Mouse (Mus musculus) heart, postnatal 0 days (tissue): ENCODE results near the gene Fam180a. TPM values are rescaled to one million over a fixed set of nuclear protein-coding genes. Genes with fewer than 3 reads are reported as not detected.
A peak's percentile ranks its signal among the peaks of the same experiment; 100 is the strongest.

Experiments
- ATAC-seq: fragments of 200-750 bp; cut with Nextera tagmentation; 2 replicates; pipeline ENCODE4 v1.8.0; 2017; ENCODE audit warnings: low read depth, moderate number of reproducible peaks, moderate library complexity; ENCODE audit not compliant: insufficient read depth
- DNase-seq: peaks from one replicate; pipeline ENCODE4 v3.0.0-alpha.2; 2016; ENCODE audit warnings: low spot score
- H3K27ac ChIP-seq: fragments of 300-500 bp; sonication (generic); 2 replicates; pipeline ENCODE4 v1.5.1; 2014; ENCODE audit warnings: low read depth, mild to moderate bottlenecking
- H3K27me3 ChIP-seq: fragments of 300-500 bp; sonication (generic); 2 replicates; pipeline ENCODE4 v1.6.1; 2014; ENCODE audit warnings: low read length, mixed read lengths; ENCODE audit not compliant: control insufficient read depth, insufficient read depth
- H3K36me3 ChIP-seq: fragments of 300-500 bp; sonication (generic); replicated peaks from 2 replicates; pipeline ENCODE4 v1.6.1; 2014; ENCODE audit warnings: low read length, mixed read lengths; ENCODE audit not compliant: control insufficient read depth, insufficient read depth
- H3K4me1 ChIP-seq: fragments of 300-500 bp; sonication (generic); 2 replicates; pipeline ENCODE4 v1.6.1; 2014; ENCODE audit warnings: antibody characterized with exemption; ENCODE audit not compliant: control insufficient read depth, insufficient read depth
- H3K4me2 ChIP-seq: fragments of 300-500 bp; sonication (generic); 2 replicates; pipeline ENCODE4 v1.6.1; 2014; ENCODE audit warnings: low read depth, mild to moderate bottlenecking, low read length, moderate library complexity
- H3K4me3 ChIP-seq: fragments of 300-500 bp; sonication (generic); 2 replicates; pipeline ENCODE4 v1.5.1; 2014; ENCODE audit warnings: low read depth, low read length
- H3K9ac ChIP-seq: fragments of 300-500 bp; sonication (generic); replicated peaks from 2 replicates; pipeline ENCODE4 v1.6.1; 2014; ENCODE audit warnings: low read depth, low read length, mixed read lengths
- H3K9me3 ChIP-seq: fragments of 300-500 bp; sonication (generic); replicated peaks from 2 replicates; pipeline ENCODE4 v1.6.1; 2016; ENCODE audit warnings: low read length; ENCODE audit not compliant: control insufficient read depth
- CTCF ChIP-seq: IDR thresholded peaks from 2 replicates; pipeline ENCODE4 v1.5.1; 2016; ENCODE audit warnings: antibody characterized with exemption, control low read depth, low read depth
- EP300 ChIP-seq: IDR thresholded peaks from 2 replicates; pipeline ENCODE4 v1.6.1; 2016; ENCODE audit warnings: antibody characterized with exemption, low read depth
- WGBS: fragments of 180-500 bp; shearing (Covaris S2); extraction: QIAGEN DNeasy Blood & Tissue Kit; methylation state at CpG from one replicate; pipeline ENCODE4 v1.1.7; 2014; 5-methylcytosine and 5-hydroxymethylcytosine counted together
- polyA plus RNA-seq: library from polyadenylated mRNA; unstranded; fragments of >200 nt; fragmentation: Nextera tagmentation; extraction: Ambion mirVana; gene quantifications from 2 replicates; pipeline ENCODE4 v1.2.1, GENCODE M21; 2015
- total RNA-seq: library from RNA; depleted of rRNA; stranded (reverse); fragments of >200 nt; gene quantifications from 2 replicates; pipeline ENCODE4 v1.2.3, GENCODE M21; 2014; ENCODE audit warnings: low replicate concordance

Fam180a gene
- total and polyA plus RNA-seq, 2 experiments from 2014 or later = 0.48 TPM; not detected in 1

DNA sequence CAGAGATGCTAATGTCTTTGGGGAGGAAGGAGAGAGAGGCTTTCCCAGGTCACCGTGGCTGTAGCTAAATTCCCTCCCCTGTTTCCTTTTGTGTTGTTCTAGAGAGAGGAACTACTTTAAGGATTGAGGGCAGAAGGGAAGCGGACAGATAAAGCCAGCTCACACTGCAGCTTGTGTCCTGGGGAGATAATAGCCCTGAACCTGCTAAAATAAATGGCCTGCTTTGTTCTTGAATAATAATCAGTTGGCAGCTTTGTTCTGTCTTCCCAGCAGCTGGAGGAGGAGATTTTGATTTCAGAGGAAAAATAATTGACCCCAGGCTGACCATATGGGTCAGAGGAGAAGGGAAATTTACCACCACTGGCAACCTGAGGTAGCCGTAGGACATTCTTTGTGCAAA, 12.7 kb upstream of the Fam180a start:
- Histone ChIP-seq H3K9me3 (no peaks in the 10 kb centered on the region), H3K4me2 (no peak overlapping the region), H3K4me3 (no peak overlapping the region), H3K9ac (no peak overlapping the region), H3K36me3 (no peaks in the 10 kb centered on the region), H3K4me1 (0 out of 2 replicates have a peak, but pooled peaks cover 3% of the 10 kb centered on the region), H3K27ac (no peak overlapping the region), H3K27me3 (no peaks in the 10 kb centered on the region)
- DNase-seq (no peak), ATAC-seq (no peak)
- 29% methylated on average over 3 of the region's 3 CpGs for WGBS
- TF ChIP-seq EP300 (no peak), CTCF (no peak)

GRCm38 (mm10) chr6:35337836-35338235, 11.9 kb upstream of the Fam180a start:
- H3K9me3 ChIP-seq = no peaks in the 10 kb centered on the region
- no peaks in the 10 kb centered on the region for H3K36me3 ChIP-seq
- TF ChIP-seq CTCF (no peak), EP300 (no peak)
- ATAC-seq (no peak), DNase-seq (no peak)
- no peaks in the 10 kb centered on the region for H3K27me3 ChIP-seq
- 76% methylated on average over 8 of the region's 8 CpGs for WGBS
- H3K27ac ChIP-seq = no peak overlapping the region
- 0 out of 2 replicates have a peak, but pooled peaks cover 3% of the 10 kb centered on the region for H3K4me1 ChIP-seq
- H3K4me3 ChIP-seq = no peak overlapping the region
- no peak overlapping the region for H3K4me2 ChIP-seq
- H3K9ac ChIP-seq = no peak overlapping the region

GRCm38 (mm10) chr6:35335452-35335851, 9.5 kb upstream of the Fam180a start:
- H3K4me2 ChIP-seq = no peak overlapping the region
- H3K27ac ChIP-seq = no peak overlapping the region
- H3K36me3 ChIP-seq = no peaks in the 10 kb centered on the region
- H3K4me1 ChIP-seq = peaks cover 10% of the 10 kb centered on the region; the same call in 1 of the 2 replicates
- ATAC-seq (no peak), DNase-seq (no peak)
- H3K27me3 ChIP-seq = no peaks in the 10 kb centered on the region
- H3K9ac ChIP-seq = no peak overlapping the region
- 53% methylated on average over 5 of the region's 5 CpGs for WGBS
- H3K4me3 ChIP-seq = no peak overlapping the region
- no peaks in the 10 kb centered on the region for H3K9me3 ChIP-seq
- TF ChIP-seq CTCF (no peak), EP300 (no peak)

DNA sequence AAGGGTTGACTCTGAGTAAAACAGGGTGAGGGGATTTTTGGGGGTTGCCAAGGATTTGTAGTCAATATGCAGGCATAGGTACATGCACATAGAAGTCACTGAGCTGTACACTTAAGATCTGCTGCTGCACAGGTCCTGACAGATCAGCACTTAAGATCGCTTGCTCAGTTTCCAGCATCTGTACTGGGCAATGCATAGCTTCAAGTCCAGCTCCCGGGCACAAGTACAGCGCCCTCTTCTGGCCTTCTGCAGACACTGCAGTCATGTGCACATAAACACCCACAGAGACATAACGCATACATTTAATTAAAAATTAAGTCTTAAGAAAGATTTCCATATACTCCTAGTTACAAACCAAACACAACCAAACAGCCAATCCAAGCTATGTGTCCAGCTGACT, 8.3 kb upstream of the Fam180a start:
- H3K4me2 ChIP-seq = no peak overlapping the region
- no peak overlapping the region for H3K9ac ChIP-seq
- no peak overlapping the region for H3K27ac ChIP-seq
- H3K36me3 ChIP-seq = no peaks in the 10 kb centered on the region
- H3K27me3 ChIP-seq = no peaks in the 10 kb centered on the region
- H3K4me3 ChIP-seq = no peak overlapping the region
- peaks cover 10% of the 10 kb centered on the region; the same call in 1 of the 2 replicates for H3K4me1 ChIP-seq
- 80% methylated on average over 4 of the region's 4 CpGs for WGBS
- DNase-seq (no peak), ATAC-seq (no peak)
- TF ChIP-seq CTCF (peak; percentile 18; the same call in 1 of the 2 replicates), EP300 (no peak)
- no peaks in the 10 kb centered on the region for H3K9me3 ChIP-seq

GRCm38 (mm10) chr6:35333632-35334031, 7.7 kb upstream of the Fam180a start:
- no peaks in the 10 kb centered on the region for H3K9me3 ChIP-seq
- H3K4me3 ChIP-seq = no peak overlapping the region
- no peak overlapping the region for H3K27ac ChIP-seq
- no peak overlapping the region for H3K9ac ChIP-seq
- no peak for TF ChIP-seq CTCF
- TF ChIP-seq EP300 = no peak
- ATAC-seq = no peak
- H3K4me2 ChIP-seq = no peak overlapping the region
- H3K36me3 ChIP-seq = no peaks in the 10 kb centered on the region
- H3K27me3 ChIP-seq = no peaks in the 10 kb centered on the region
- DNase-seq = no peak
- peaks cover 7% of the 10 kb centered on the region; the same call in 1 of the 2 replicates for H3K4me1 ChIP-seq
- 31% methylated on average over 3 of the region's 3 CpGs for WGBS

DNA sequence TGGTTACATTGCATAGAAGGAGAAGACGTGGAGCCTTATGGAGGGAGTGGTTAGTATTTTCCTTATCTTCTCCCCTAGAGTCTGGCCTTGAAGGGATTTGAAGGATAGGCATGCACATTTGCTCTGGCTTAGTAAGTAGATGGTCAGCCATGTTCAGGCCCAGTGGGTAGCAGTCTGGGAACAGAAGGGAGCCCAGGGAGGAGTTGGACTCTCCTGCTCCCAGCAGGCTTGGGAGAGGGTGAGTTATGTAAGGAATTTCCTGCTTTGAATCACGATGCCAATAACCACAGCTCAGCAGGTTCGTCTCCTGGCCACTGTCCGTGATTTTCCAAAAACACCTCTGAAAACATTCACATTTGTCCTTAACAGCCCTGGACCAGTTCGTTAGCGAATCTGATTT, 4.9 kb upstream of the Fam180a start:
- ATAC-seq (no peak; the same call in 1 of the 2 replicates), DNase-seq (no peak)
- WGBS = 34% methylated on average over 6 of the region's 6 CpGs
- H3K9me3 ChIP-seq = no peaks in the 10 kb centered on the region
- no peak overlapping the region for H3K4me2 ChIP-seq
- H3K27me3 ChIP-seq = no peaks in the 10 kb centered on the region
- no peaks in the 10 kb centered on the region for H3K36me3 ChIP-seq
- peaks cover 17% of the 10 kb centered on the region for H3K4me1 ChIP-seq
- no peak overlapping the region for H3K4me3 ChIP-seq
- no peak overlapping the region for H3K27ac ChIP-seq
- TF ChIP-seq CTCF (no peak), EP300 (no peak)
- no peak overlapping the region for H3K9ac ChIP-seq
